Mouse (Mus musculus): ENCODE measurements at regions not wholly inside any gene's neighbourhood (a gene's known extent, or its start where the extent isn't known, plus 50 kb on each side); places are given as distances from the start of the nearest gene placed in this dataset.

DNA sequence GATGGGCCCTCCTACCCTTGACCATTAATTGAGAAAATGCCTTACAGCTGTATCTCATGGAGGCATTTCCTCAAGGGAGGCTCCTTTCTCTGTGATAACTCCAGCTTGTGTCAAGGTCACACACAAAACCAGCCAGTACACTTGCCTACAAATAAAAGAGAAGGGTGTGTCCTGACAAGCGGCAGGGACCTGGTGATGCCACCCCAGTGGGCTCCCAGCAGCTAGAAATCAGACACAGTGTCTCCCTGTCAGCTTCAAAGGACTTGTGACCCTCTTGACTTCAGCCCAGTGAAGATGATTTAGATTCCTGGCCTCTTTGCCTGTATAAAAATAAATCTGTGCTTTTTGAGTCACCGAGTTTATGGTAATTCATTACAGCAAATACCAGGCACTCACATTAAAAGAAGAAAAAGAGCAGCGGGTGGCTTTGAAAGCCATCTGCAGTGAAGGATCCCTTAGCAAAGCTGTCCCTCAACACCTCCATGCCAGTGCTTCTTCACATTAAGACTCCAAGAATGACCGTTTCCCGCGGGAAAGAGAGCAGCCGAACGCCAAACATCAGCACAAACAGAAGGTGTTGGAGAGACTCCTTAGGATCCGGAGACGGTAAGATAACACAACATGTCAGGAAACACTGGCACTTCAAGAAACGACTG is 273.5 kb downstream of the Gxylt1 start:
- TF ChIP-seq CTCF (IDR thresholded peaks at IDR 0.05; ENCODE audit: low read depth, low read length) (no peak), POLR2A (IDR thresholded peaks at IDR 0.05; ENCODE audit: insufficient read depth, low read length) (no peak), EP300 (IDR thresholded peaks at IDR 0.05; ENCODE audit: insufficient read depth, low read depth, low read length) (no peak)
